Mouse (Mus musculus) thymus, adult 2 months (tissue): ENCODE measurements around the gene Acat2. TPM values are rescaled to one million over a fixed set of nuclear protein-coding genes. Genes with fewer than 3 reads are reported as not detected.
"Not testable (repeated sequence)": the region's sequence is repeated elsewhere in the genome, so short reads cannot be mapped to it uniquely, and the experiment has no call there.

ENCODE experiments used
- DNase-seq: peaks from one replicate; pipeline ENCODE4 v3.0.0; 2021
- H3K27ac ChIP-seq: fragments of 200-500 bp; 2 replicates; pipeline ENCODE4 v1.5.1; 2012; ENCODE audit warnings: low read length, control low read depth; ENCODE audit not compliant: control insufficient read depth, insufficient read depth
- H3K27me3 ChIP-seq: fragments of 200-500 bp; 2 replicates; pipeline ENCODE4 v1.6.1; 2012; ENCODE audit warnings: mild to moderate bottlenecking, low read length, moderate library complexity, mixed read lengths; ENCODE audit not compliant: control insufficient read depth, insufficient read depth
- H3K36me3 ChIP-seq: fragments of 200-500 bp; 2 replicates; pipeline ENCODE4 v1.6.1; 2012; ENCODE audit warnings: mild to moderate bottlenecking, low read length, moderate library complexity; ENCODE audit not compliant: control insufficient read depth, insufficient read depth
- H3K4me1 ChIP-seq: fragments of 200-500 bp; replicated peaks from 2 replicates; pipeline ENCODE4 v1.6.1; 2012; ENCODE audit warnings: low read length; ENCODE audit not compliant: control insufficient read depth, insufficient read depth
- H3K4me3 ChIP-seq: fragments of 200-500 bp; 2 replicates; pipeline ENCODE4 v1.5.1; 2012; ENCODE audit warnings: mild to moderate bottlenecking, low read length, control low read depth, moderate library complexity; ENCODE audit not compliant: control insufficient read depth, insufficient read depth
- CTCF ChIP-seq: fragments of 200-500 bp; IDR thresholded peaks from 2 replicates; pipeline ENCODE4 v1.5.1; 2012; ENCODE audit warnings: mild to moderate bottlenecking, control low read depth, low read length, moderate library complexity, borderline replicate concordance; ENCODE audit not compliant: control insufficient read depth, poor library complexity, insufficient read depth; ENCODE audit errors: extremely low read depth
- POLR2A ChIP-seq: fragments of 200-500 bp; IDR thresholded peaks from 2 replicates; pipeline ENCODE4 v1.6.1; 2012; ENCODE audit warnings: mild to moderate bottlenecking, low read length, control low read depth, moderate library complexity; ENCODE audit not compliant: control insufficient read depth, poor library complexity, insufficient read depth; ENCODE audit errors: extremely low read depth
- WGBS: fragments of 180-500 bp; shearing (Covaris S2); methylation state at CpG from one replicate; pipeline ENCODE4 v1.1.7; 2018; 5-methylcytosine and 5-hydroxymethylcytosine counted together
- polyA plus RNA-seq: library from polyadenylated mRNA; depleted of rRNA; stranded (reverse); fragments of >200 nt; gene quantifications from 2 replicates; pipeline ENCODE4 v1.2.3, GENCODE M21; 2012; rRNA removed

The Acat2 gene
- polyA plus RNA-seq, 1 experiment = 13.1 TPM

DNA sequence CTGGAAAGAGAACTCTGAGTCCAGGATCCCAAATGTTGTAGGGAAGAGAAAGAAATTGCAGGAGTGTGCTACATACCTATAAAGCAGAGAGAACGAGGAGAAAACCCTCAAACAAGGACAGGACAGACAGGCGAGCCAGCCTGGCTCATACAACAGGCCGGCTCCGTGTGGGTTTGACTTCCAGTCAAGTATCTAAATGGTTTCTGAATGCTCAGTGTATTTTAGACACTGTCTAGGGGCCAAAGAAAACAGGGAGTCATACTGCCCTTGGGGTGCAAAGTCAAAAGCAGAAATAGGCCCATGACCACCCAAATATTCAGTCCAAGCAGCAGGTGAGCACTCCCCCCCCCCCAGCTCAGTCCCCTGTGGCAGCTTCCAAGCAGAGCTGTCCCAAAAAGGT is 54.7 kb downstream of the Acat2 start:
- H3K4me1 ChIP-seq = no peaks in the 10 kb centered on the region
- no peak for DNase-seq
- TF ChIP-seq POLR2A = no peak
- TF ChIP-seq CTCF = no peak
- no peak overlapping the region for H3K27ac ChIP-seq
- H3K36me3 ChIP-seq = peaks cover 21% of the 10 kb centered on the region
- no peaks in the 10 kb centered on the region for H3K27me3 ChIP-seq
- no peak overlapping the region for H3K4me3 ChIP-seq
- 95% methylated on average over 4 of the region's 4 CpGs for WGBS

DNA sequence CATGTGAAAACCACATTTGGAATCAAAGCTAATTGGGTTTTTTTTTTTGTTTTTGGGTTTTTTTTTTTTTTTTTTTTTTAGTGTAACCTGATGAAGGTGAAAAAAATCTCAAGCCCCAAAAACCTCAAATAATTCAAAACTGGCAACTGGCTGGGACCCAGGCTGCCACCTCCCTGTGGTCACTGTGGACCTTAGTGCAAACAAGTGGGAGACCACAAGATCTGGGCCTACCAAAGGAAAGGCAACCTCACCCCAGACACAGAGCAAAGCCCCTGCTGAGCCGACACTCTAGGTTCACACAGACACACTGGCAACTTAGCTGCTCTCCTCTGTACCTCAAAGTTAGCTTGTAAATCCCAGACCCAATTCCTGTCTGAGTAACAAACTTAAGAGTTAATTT is 56.2 kb downstream of the Acat2 start:
- Histone ChIP-seq H3K27ac (no peak overlapping the region), H3K4me3 (no peak overlapping the region), H3K27me3 (no peaks in the 10 kb centered on the region), H3K36me3 (peaks cover 14% of the 10 kb centered on the region; the same call in 1 of the 2 replicates), H3K4me1 (no peaks in the 10 kb centered on the region)
- TF ChIP-seq POLR2A (no peak), CTCF (no peak)
- WGBS = 43% methylated on average over 1 of the region's 1 CpGs
- no peak for DNase-seq

DNA sequence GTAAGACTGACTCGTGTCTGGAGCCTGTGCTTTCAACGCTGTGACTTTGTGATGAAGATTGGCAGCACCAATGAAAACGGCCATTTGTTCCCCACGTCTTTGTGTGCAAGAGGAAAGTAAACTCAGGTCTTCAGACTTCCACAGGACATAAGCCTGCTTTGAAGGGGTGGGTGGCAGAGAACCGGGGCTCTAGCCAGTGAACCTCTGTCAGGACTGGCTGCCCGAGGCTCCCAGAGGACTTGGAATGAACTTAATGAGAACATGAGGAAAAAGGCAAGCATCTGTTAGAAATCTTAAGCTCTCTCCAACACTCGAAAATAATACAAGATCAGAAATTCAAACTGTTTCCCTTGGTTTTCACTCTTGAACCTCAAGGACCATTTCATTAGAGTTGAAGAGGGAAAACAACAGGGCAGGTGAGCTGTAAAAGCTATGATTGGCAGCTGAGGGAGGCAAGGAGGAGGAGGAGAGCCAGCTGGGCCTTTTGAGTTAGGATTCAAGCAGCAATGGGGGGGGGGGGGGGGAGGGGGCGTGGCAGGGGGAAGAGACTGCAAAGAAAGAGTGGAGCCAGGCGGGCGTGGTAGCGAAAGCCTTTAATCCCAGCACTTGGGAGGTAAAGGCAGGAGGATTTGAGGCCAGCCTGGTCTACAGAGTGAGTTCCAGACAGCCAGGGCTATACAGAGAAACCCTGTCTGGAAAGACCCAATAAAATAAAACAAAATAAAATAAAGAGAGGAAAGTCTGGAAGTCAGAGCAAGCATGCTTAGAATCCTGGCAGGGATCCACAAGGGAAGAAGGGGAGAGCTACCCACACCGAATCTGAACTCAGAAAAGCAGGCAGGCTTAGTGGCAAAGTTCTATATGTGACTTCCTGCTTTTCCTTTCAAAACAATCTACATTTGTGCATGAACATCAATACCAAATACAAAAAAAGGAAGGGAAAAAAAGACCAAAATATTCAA is 56.9 kb downstream of the Acat2 start:
- H3K36me3 ChIP-seq = peaks cover 14% of the 10 kb centered on the region; the same call in 1 of the 2 replicates
- DNase-seq = no peak
- H3K27me3 ChIP-seq = no peaks in the 10 kb centered on the region
- H3K27ac ChIP-seq = no peak overlapping the region
- WGBS = 87% methylated on average over 11 of the region's 12 CpGs
- no peak overlapping the region for H3K4me3 ChIP-seq
- TF ChIP-seq CTCF = no peak
- TF ChIP-seq POLR2A = no peak
- H3K4me1 ChIP-seq = no peaks in the 10 kb centered on the region

DNA sequence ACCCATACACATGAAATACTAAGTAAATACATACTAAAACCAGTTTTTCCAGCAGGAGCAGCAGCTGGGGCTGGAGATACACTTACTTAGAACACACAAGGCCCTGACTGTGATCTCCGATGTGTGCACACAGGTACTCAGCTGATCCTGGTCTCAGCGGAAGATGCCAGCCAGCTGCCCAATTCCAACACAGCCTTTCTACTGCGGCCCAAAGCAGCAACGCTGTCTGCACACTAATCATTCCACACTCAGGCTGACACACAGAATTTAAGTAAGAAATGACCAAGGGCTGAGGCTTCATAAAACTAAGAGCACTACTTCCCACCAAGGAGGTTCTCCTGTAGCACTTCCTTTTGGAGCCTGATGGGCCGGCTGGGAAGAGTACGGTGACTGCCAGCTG is 58.3 kb downstream of the Acat2 start:
- WGBS = 98% methylated on average over 6 of the region's 6 CpGs
- Histone ChIP-seq H3K36me3 (peaks cover 14% of the 10 kb centered on the region; the same call in 1 of the 2 replicates), H3K27ac (no peak overlapping the region), H3K4me1 (no peaks in the 10 kb centered on the region), H3K27me3 (no peaks in the 10 kb centered on the region), H3K4me3 (no peak overlapping the region)
- no peak for TF ChIP-seq CTCF
- TF ChIP-seq POLR2A = no peak
- DNase-seq = no peak

DNA sequence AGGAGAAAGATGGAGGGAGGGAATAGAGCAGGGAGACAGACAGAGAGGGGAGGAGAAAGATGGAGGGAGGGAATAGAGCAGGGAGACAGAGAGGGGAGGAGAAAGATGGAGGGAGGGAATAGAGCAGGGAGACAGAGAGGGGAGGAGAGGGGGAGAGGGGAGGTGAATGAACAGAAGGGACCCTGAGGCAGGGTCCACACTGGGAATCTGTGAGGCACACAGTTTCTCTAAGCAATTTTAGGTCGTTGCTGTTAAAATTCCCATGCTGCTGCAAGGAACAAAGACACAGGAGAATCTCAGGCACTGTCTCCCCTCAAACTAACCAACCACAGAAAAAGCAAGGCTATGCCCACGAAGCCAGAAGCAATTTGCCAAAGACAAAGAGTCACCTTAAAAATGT is 61.9 kb downstream of the Acat2 start:
- not testable (repeated sequence) for H3K4me1 ChIP-seq, H3K27ac ChIP-seq, H3K36me3 ChIP-seq, DNase-seq, H3K27me3 ChIP-seq, H3K4me3 ChIP-seq
- WGBS = 80% methylated on average over 2 of the region's 2 CpGs

DNA sequence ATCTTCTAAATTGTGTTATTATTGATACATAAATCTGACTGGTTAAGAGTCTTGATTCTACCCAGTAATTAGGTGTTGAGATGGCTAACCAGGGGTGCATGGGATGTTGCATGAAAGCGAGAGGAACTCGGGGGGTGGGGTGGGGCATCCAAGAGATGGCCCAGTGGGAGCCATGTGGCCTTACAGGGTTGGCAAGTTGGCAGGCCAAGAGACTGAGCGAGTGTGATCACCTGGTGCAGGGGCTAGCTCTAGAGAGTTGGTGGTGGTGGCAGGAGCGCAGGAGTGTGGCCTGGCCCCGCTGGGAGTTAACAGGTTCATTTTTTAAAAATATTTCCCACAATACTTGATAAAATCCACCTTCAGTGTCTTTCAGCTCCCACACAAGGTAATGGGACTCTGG is 62.9 kb downstream of the Acat2 start:
- Histone ChIP-seq H3K27ac (no peak overlapping the region), H3K4me3 (no peak overlapping the region), H3K36me3 (peaks cover 3% of the 10 kb centered on the region; the same call in 1 of the 2 replicates), H3K4me1 (no peaks in the 10 kb centered on the region), H3K27me3 (no peaks in the 10 kb centered on the region)
- no peak for DNase-seq
- 98% methylated on average over 5 of the region's 5 CpGs for WGBS
- no peak for TF ChIP-seq CTCF

Other genes starting within 250 kb of the Acat2 start
- gene Igf2r, start 191.1 kb downstream of the Acat2 start, polyA plus RNA-seq = 27.7 and 31.8 TPM in 2 replicates
- gene Mas1, start 92.6 kb downstream of the Acat2 start, polyA plus RNA-seq = 0.28 and 0.66 TPM in 2 replicates
- 0.24 TPM in 1 of 2 replicates, not detected in the other for gene Mrgprh, start 84.7 kb downstream of the Acat2 start, polyA plus RNA-seq
- 1.8 and 2.1 TPM in 2 replicates for gene Pnldc1, start 50.5 kb downstream of the Acat2 start, polyA plus RNA-seq
- 82.2 and 93.1 TPM in 2 replicates for gene Tcp1, start 45.0 kb downstream of the Acat2 start, polyA plus RNA-seq
- gene Mrpl18, start 44.4 kb downstream of the Acat2 start, polyA plus RNA-seq = 48.4 and 54.8 TPM in 2 replicates
- gene Acat3, start 20.1 kb downstream of the Acat2 start, polyA plus RNA-seq = 0.19 and 0.37 TPM in 2 replicates
- gene Wtap, start 33.4 kb upstream of the Acat2 start, polyA plus RNA-seq = 31.1 and 31.2 TPM in 2 replicates
- 256 and 263 TPM in 2 replicates for gene Sod2, start 46.1 kb upstream of the Acat2 start, polyA plus RNA-seq
- gene Gpr31b, start 91.5 kb upstream of the Acat2 start, polyA plus RNA-seq = 0.16 and 0.36 TPM in 2 replicates
- gene Tcp10b, start 100.4 kb upstream of the Acat2 start, polyA plus RNA-seq = 0.06 and 0.16 TPM in 2 replicates
- gene Unc93a, start 171.1 kb upstream of the Acat2 start, polyA plus RNA-seq = 1.4 and 1.7 TPM in 2 replicates